Mouse (Mus musculus): ENCODE data around the gene Dcdc2b.

Gene Dcdc2b
- long read RNA-seq, experiment 1, partial matches to known transcripts = 0 of 6 reads
- long read RNA-seq, experiment 1, other reads (novel, unspliced or antisense) = 6 of 6 reads
- long read RNA-seq, experiment 2, partial matches to known transcripts = 0 of 4 reads
- long read RNA-seq, experiment 2, other reads (novel, unspliced or antisense) = 4 of 4 reads

DNA sequence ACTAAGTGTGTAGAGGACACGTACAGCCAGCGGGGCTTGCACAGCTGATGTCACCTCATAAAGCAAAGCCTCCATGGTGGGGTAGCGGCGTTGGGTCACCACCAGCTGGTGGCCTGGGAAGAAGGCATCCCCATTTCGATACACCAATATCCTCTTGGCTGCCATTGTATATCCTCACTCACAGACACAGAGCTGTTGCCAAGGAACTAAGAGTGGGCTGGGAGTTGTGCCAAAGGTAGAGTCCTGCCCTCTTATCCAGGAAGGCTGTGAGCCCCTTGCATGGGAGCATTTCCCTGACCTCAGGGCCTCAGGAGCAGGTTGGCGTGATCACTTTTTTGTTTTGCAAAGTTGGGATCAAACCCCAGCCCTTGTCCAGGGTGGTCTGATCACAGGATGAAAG, at the start of gene Dcdc2b:
Gene Dcdc2b (minus strand): TSS at position 165 of the 400 bp plus-strand sequence.
- intact Hi-C loops (cut with DNase I) = loop anchor here (5.0 kb wide), 1 partner anchor 37 kb away; the partner anchor contains the start of gene Fam167b

DNA sequence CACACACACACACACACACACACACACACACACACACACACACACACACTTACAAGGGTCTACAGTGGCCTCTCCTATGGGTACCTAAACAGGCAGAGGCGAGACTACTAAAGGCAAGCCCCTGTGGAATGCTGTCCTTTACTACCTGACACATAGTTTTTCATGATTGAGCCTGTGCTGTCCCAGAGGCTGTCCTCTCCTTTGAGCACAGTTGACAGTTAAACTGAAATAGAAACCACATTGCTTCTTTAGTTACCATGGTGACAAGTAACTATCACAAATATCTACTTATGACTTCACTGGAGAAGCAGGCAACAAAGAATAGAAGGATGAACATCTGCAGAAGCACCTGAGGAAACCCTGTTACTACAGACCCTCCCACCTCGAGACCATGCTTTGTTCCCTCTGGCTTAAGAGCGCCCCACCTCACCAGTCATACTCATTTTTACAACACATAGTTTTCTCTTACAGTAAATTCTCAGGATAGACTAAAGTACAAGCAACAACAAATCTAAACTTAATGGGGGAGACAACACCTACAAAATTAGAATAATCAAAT, 48.3 kb upstream of the Dcdc2b start:
- intact Hi-C loops (cut with DNase I) = no loop called here

DNA sequence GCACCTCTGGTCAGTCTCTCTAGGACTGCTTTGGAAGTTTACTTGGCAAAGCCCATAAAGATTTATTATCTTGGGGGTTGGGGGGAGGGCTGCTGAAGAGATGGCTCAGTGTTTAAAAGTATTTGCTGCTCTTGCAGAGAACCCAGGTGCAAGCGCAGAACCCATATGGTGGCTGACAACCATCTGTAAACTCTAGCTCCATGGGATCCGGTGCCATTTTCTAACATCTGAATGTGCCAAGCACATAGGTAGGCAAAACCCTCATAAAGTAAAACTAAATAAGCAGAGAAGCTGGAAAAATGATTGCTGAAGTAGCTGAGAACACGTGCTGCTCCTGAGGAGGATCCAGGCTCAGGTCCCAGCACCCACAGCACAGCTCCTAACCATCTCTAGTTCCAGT, 47.5 kb upstream of the Dcdc2b start:
- intact Hi-C loops (cut with DNase I) = no loop called here

DNA sequence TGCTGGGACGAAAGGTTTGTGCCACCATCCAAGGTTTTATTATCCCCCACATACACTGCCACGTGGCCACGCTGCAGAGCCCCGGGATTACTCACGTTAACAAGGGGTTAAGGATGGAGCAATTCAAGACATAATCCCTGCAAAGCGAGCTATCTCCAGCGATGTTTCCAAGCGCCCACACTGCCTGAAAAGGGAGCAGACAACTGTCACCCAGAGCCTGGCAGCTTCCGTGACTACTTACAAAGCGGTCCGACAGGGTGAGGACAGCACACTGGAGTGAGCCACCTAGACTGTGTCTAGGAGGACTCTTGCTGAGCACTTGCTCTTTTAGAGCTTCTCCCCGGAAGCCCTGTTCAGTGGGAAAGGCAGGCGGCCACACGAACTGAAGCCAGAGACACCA, 40.7 kb upstream of the Dcdc2b start:
- intact Hi-C loops (cut with DNase I) = no loop called here

DNA sequence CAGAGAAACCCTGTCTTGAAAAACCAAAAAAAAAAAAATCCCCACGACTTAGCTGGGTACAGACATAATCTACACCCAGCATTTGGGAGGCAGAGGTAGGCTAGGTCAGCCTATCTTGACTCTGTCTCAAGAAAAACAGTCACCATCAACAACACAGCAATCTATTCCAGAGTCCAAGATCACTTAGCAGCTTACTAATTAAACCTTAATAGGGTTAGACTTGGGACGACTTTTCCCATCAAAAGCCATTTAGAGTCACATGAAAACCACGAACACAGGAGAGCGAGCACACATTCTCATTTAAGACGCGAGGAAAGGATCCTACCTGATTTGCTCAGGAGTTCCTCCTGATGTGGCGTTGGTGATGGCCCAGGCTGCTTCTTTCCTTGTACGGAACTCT, 36.3 kb upstream of the Dcdc2b start:
- intact Hi-C loops (cut with DNase I) = no loop called here

DNA sequence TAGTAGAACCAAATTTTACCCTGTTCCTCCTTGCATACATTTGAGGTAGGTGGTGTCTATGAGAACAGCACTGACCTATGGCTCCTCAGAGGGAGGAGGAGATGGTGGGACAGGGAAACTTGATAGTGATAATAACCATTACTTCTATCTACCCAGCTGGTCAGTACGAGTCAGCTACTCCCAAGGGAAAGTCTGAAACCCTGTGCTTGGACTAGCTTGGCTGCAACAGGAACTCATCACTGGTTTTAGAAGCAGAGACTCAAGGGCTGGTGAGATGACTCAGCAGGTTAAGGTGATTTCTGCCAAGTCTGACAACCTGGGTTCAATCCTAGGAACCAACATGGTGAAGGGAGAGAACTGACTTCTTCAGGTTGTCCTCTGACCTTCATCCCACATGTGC, 34.6 kb upstream of the Dcdc2b start:
- intact Hi-C loops (cut with DNase I) = no loop called here

DNA sequence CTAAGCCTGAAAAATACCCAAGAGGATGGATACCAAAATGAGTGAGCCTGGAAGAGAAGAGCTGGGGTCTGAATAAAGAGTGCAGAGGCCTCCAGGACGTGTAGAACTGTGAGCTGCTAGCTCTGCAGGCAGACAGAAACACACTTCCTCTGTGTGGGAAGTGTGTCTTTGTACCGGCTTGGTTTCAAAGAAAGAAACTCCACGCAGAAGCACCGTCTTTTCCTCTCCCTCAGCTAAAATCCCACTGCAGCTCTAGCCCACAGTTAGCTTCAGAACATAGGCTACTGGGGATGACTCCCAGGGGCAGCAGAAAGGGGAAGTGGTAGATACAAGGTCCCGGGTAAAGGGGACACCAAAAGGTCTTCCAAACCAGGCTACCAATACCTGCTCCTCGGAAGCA, 31.1 kb upstream of the Dcdc2b start:
- intact Hi-C loops (cut with DNase I) = no loop called here

DNA sequence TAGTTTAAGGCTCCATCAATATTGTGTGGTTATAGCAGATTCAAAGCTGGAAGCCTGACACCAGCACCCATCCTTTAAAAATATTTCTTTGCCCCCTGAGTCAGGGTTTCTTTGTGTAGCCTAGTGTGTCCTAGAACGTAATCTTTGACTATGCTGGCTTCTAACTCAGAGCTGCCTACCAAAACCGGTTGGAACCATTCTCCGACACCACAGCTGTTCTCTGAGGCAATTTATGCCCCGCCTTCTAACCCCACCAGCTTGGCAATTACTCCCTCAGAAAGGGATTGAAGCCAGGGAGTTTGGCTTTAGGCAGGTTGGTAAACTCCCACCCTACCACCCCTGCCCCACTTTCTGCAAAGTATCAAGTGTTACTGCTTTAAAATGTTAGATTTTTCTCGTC, 27.7 kb upstream of the Dcdc2b start:
- intact Hi-C loops (cut with DNase I) = no loop called here

DNA sequence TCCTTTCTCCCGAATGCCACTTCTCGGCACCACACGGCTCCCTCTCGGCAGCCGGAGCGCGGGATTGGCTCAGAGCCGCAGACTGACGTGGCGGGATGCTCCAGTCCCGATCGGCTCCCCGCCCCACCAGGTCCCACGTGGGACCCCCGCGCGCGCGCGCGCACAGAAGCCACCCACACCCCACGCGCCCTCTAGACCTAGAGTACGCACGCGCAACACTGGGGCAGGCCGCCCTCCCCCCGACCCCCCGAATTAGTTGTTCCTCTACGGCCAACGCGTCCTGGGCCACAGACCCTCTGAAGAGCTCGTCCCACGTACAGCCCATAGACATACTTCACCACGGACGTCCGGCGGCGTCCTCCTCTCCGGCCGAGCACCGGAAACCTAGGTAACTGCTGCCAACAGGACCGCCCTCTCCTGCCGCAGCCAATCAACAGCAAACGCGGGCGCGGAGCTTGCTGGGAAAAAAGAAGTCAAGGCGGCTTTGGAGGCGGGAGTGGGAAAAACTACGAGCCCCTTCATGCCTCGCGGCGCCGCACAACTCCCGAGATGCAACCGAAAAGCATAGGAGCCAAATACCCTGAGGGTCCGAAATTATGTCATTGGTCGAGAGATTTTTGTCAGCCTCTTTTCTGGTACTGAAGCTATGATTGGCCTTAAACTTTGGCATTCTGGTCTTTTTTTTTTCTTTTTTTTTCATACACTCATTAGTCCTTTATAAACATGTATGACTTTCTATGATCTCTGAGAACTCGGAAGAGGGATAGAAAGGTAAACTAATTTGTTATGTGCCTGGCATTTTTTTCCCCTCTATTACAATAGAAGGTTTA, 26.8 kb upstream of the Dcdc2b start, which contains the start of gene Txlna:
Gene Txlna (minus strand): TSS at position 428 of the 830 bp plus-strand sequence.
- intact Hi-C loops (cut with DNase I) = no loop called here

DNA sequence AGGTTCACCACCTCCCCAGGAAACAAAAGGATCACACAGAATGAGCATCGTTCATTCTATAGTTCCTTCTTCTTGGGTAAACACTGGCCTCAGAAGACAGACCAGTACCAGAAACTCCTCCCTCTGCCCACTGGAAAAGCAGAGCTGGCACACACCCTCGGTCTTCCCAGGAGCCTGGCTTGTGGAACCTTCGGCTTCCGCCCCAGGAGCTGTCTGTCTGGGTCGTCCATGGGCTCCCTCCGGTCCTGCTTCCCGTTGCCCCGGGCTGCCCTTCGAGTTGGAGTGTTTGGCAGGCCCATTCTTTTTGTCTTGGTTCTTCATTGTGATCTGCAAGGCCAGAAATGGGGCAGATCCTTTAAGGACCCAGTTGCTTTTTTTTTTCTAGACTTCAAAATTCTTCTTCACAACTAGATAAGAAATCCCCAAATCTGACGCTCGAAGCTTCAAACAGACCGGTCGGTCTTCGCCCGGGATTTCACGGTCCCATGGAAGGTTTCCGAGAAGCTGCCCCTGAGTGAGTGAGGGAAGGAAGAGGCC, 26.1 kb upstream of the Dcdc2b start:
- intact Hi-C loops (cut with DNase I) = no loop called here

DNA sequence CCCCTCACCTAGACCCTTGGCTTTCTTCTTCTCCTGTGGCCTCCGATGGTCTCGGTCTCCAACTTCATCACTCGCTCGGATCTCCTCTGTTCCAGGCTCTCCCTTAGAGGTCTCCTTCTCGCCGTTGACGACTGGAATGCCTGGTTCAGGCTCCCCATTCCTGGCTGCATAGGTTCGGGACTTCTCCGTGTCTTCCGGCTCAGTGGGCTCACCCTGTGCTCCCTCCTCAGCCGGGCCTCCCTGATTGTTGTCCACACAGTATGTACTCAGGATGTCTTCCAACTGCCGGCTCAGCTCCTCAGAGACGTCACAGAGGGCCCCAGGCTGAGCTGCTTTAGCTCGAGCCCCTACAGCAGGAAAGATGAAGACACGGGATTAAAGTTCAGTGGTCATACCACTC, 25.2 kb upstream of the Dcdc2b start:
- intact Hi-C loops (cut with DNase I) = no loop called here

DNA sequence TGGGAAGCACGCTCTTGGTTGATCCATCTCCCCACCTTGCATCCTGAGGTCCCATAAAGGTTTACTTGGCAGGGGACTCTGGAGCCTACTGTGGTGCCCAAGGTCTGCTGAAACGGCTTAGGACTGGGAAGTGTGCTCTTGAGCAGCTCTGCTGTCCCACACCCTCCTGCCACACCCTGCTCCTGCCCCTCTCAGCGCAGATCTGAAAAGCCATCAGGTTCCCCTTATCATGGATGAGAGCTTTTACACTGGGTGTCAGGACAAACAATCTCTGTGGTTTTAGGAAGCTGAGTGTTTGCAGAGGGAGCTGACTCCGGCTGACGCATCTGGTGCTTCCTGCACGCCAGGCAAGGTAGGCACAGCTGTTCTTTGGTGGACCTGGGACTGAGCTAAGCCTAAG, 19.8 kb upstream of the Dcdc2b start:
- intact Hi-C loops (cut with DNase I) = no loop called here

DNA sequence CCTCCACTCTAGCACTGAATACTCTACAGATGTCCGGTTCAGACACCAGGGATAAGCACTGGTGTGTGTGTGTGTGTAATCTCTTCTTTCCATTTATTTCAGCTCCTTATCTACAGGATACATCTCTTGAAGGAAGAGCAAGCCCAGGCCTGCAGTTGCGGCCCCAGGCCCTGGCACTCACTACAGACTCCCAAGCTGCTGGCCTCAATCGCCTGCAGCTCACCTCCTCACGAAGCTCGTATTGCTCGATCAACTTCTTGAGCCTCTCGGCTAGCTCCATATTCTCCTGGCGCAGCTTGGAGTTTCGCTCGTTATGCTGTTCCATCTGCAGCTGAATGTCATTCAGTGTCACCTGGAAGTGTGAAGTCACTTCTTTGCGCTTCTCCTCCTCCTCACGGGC, 17.8 kb upstream of the Dcdc2b start:
- intact Hi-C loops (cut with DNase I) = no loop called here

DNA sequence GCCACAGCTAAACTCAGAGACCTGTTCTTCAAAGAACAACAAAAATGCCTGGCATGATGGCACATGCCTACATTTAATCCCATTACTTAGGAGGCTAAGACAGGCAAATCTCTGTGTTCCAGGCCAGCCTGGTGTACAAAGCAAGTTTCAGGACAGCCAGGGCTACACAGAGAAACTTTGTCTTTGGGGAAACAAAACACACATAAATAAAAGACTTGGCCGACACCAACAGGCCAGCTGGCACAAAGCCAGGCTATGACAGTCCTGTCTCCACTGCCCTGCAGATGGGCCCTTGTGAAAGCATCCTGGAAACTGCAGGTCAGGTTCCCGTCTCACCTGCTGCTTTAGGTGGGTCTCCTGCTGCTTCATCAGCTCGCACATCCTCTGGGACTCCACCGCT, 16.9 kb upstream of the Dcdc2b start:
- intact Hi-C loops (cut with DNase I) = no loop called here

DNA sequence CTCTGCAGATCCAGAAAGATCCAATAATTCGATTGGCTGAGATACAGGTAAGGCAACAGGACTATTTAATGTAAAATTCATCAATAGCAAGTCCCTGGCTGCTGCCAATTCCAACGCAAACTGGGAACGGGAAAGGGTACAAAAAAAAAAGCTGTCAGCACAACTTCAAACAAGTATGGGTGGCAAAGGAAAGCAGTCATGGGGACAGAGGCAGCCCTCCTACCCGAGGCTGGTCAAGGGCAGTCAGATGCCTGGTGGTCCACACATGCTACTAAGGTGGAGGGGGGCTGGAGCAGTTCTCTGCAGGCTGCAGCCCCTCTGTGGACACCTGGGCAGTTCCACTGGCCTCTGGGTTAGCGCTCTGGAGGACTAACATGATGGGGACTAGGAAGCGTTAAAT, 12.0 kb upstream of the Dcdc2b start:
- intact Hi-C loops (cut with DNase I) = no loop called here

DNA sequence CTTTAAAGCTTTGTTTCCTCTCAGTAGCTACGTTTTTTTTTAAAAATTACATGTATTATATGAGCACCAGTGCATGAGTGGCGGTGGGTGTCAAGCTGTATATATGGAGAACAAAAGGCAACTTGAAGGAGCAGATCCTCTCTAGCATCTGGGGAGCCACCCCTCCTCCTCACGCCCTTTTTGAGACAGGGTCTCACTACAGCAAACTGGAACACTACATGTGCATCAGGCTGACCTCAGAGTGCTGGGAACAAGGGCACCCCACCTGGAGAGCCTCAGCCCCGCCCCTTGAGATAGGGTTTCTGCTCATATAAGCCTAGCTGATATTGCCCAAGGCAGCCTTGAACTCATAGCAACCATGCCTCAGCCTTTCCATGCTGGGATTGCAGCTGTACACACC, 11.4 kb upstream of the Dcdc2b start:
- intact Hi-C loops (cut with DNase I) = no loop called here

DNA sequence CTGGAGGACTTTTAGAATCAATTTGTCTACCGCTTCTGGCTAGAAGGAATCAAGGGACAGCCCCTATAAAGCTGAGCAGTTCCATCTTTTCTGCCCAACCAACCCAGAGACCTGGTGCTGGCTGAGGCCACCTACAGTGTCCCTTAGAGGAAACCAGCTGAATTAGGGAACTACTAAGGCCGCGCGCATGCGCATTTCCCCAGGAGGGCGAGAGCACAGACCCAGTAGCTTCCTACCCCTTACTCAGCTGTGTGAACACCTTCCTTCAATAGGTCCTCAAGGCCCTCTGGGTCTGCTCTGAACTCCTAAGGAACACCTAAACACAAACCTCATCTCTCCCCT, 10.9 kb upstream of the Dcdc2b start:
- intact Hi-C loops (cut with DNase I) = no loop called here

DNA sequence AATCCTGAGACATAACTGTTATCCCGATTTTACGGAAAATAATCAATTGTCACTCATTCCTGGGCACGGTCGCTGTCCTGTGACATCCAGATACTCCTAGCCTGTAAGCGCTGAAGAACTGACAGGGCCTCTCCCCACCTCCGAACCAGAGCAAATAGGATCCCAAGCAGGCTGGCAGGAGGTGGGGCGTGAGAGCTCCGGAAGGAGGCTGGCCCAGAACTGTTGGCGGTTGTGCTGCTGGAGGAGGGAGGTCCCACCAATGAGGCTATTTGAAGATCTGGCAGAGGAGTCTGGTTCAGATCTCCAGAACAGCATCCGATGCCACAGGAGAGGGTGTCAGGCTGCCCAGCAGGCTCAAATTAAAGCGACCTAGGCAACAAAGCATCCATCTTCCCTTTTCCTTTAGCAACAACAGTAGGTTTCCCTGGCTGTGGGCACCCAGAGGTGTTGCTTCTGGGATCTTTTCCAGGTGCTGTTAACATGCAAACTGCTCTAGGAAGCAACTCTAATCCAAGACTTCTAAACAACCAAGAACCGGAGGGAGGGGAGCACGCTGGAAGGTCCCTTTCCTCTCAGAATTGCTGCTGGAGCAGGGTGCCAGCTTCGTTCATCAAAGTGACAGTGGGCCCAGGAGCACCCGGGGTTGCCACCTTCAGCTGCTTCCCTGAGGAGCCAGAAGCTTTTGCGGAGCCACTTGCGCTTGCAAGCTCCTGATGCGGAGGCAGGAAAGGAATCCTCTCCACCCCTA, 10.4 kb upstream of the Dcdc2b start:
- intact Hi-C loops (cut with DNase I) = no loop called here

DNA sequence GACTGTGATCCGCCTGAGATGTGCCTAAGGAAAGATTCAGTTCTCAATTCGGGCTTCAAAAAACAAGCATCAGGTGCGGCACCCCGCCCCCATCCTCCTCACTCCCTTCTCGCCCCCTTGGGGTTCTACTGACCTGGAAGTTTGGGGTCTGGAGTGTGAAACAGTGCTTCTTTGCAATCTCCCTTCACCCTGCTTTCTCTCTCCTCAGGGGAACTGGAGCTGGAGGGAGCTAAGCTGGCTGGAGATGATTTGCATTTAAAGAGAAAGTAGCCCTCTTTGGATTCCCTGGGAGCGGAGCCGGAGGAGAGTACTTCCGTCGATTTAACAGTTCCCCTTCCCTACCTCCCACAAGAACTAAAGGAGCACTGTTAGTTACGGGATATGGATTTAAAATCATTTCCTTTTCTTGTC, 9.6 kb upstream of the Dcdc2b start, which contains the start of gene Ccdc28b:
Gene Ccdc28b (minus strand): TSS at position 267 of the 411 bp plus-strand sequence.
- intact Hi-C loops (cut with DNase I) = no loop called here

DNA sequence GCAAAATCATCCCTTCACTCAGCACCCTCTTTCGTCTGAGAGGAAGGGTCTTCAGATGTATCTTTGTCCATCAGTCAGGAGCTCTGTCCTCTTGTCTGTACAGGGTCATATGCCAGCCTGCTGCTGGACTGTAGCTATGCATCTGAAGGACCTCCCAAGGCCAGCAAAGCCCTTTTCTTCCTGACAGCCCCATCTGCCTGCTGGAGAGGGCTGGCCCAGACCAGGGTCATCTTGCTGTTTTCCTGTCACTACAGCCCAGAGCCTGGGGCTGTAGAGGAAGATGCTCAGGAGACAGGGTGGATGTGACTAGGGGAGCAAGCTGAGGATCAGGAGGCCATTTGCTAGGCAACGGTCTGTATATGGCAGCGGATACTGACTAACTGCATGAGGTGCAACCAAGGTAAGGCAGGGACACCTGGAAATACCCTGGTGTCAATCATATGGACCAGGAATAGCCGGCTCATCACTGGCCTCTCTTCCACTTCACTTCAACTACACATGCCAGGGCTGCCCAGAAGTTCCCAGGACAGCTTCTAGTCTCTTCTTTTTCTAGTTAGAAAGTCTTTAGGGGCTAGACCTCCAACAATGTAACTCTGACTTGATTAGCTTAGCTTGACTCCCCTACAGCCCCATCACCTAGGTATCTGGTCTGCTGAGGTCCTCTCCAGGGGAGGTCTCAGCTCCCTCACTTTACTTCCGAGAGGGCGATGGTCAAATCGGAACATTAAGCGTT, 8.9 kb upstream of the Dcdc2b start:
- intact Hi-C loops (cut with DNase I) = no loop called here

Measured in adrenal gland (tissue).